12 mouse cellular contexts compared by ENCODE assay signal in genomic region chr17:32122587-32122970, GRCm38 (mm10). TPM values are rescaled to one million over a fixed set of nuclear protein-coding genes. Genes with fewer than 3 reads are reported as not detected.
DNase-seq lines count a peak whose midpoint lies in the region; ATAC-seq and TF ChIP-seq lines count a peak whose summit lies in the region.
"Had no signal": no experiment of that assay in that cellular context is flagged by ENCODE, and none has a peak within 500 bp of the region (broad histone marks: within the 10 kb centered on the region; RNA-seq: fewer than 3 reads in every experiment).

No protein-coding gene starts in this region.

- no peaks in the 10 kb centered on the region for H3K36me3 ChIP-seq in forebrain, embryonic 15.5 days

- H3K27me3 ChIP-seq in forebrain, embryonic 15.5 days: no peaks in the 10 kb centered on the region
- H3K27me3 ChIP-seq: lung, embryonic 15.5 days had no signal

- no peaks in the 10 kb centered on the region for H3K9me3 ChIP-seq in forebrain, embryonic 15.5 days
- H3K9me3 ChIP-seq: lung, embryonic 15.5 days had no signal

- intact Hi-C loops in left cerebral cortex, adult 2 months (cut with DNase I): no loop called here

- ATAC-seq in forebrain, embryonic 15.5 days (replicated peaks): no peak

- DNase-seq in left cerebral cortex, adult 2 months (ENCODE audit: extremely low spot score in 1 of 2, low spot score in 2 of 2): no peak
- no peak for DNase-seq in left cerebral cortex, adult 11 months (ENCODE audit: low spot score)
- DNase-seq in adrenal gland, postnatal 36 days: peak; percentile 78 to 82
- peak; percentile 76 for DNase-seq in heart, adult 8-10 months (ENCODE audit: low spot score)
- DNase-seq in kidney, postnatal 14 days: peak; percentile 73
- DNase-seq in right cerebral cortex, postnatal 10 days (ENCODE audit: low spot score in 2 of 2): no peak
- no peak for DNase-seq in spleen, postnatal 4 days (ENCODE audit: low spot score in 2 of 2)
- DNase-seq: cerebellum, adult 18-20 months; retina, postnatal 1 day had no signal

- peak overlapping the region; percentile 71 for H3K27ac ChIP-seq in left cerebral cortex, adult 2 months
- no peak overlapping the region for H3K27ac ChIP-seq in forebrain, embryonic 15.5 days (replicated peaks)
- H3K27ac ChIP-seq: lung, embryonic 15.5 days had no signal

- H3K9ac ChIP-seq in forebrain, embryonic 15.5 days (replicated peaks): no peak overlapping the region
- H3K9ac ChIP-seq: lung, embryonic 15.5 days had no signal

- 88% methylated on average over 14 of the region's 14 CpGs for WGBS in forebrain, embryonic 15.5 days

- H3K4me2 ChIP-seq in forebrain, embryonic 15.5 days (replicated peaks): no peak overlapping the region
- H3K4me2 ChIP-seq: lung, embryonic 15.5 days had no signal

- no peak overlapping the region for H3K4me3 ChIP-seq in left cerebral cortex, adult 2 months
- no peak overlapping the region for H3K4me3 ChIP-seq in forebrain, embryonic 15.5 days
- H3K4me3 ChIP-seq: lung, embryonic 15.5 days had no signal

- peaks cover 19% of the 10 kb centered on the region for H3K4me1 ChIP-seq in forebrain, embryonic 15.5 days

- TF ChIP-seq CTCF in left cerebral cortex, adult 2 months (IDR thresholded peaks at IDR 0.05): no peak

RNA-seq across cellular contexts. Expression of gene Notch3, which starts 44.1 kb away (rescaled TPM):
- 1 to 10 TPM; 7.1 to 7.8 TPM for total RNA-seq in left cerebral cortex, adult 2 months (2021)
- total RNA-seq in adrenal gland, postnatal 36 days (2021): 10 to 100 TPM in 1 of 2 experiments, 1 to 10 TPM in 1; 8.1 to 13.0 TPM
- 10 to 100 TPM; 18.6 to 24.9 (median 21.6) TPM for total RNA-seq in heart, adult 8-10 months (2022)
- 5.6 and 5.8 TPM in 2 replicates for polyA plus RNA-seq in forebrain, embryonic 15.5 days (2015; fragmentation: Nextera tagmentation; extraction: Ambion mirVana)
- total RNA-seq: monocyte, adult 5-6 weeks had no signal

Comparison
In these comparisons a context has a peak if more than half of its experiments do, and no peak if none do; other contexts are left out.
1. DNase-seq: peak in adrenal gland, postnatal 36 days (2 of 2), heart, adult 8-10 months (single experiment) and kidney, postnatal 14 days (single experiment); none in left cerebral cortex, adult 2 months (0 of 2), left cerebral cortex, adult 11 months (single experiment), right cerebral cortex, postnatal 10 days (0 of 2) and spleen, postnatal 4 days (0 of 2).